Mouse (Mus musculus) left cerebral cortex, postnatal 10 days (tissue): ENCODE results near the gene Cbfa2t3. TPM values are rescaled to one million over a fixed set of nuclear protein-coding genes. Genes with fewer than 3 reads are reported as not detected.

Source experiments
- DNase-seq, 2 experiments: peaks; one replicate each; pipeline ENCODE4 v3.0.0; 2021 to 2022; ENCODE audit warnings: low spot score in 2 of 2, mixed read lengths in 1 of 2; ENCODE audit errors: extremely low spot score in 1 of 2
- intact Hi-C: fragments of 180-260 bp; cut with DNase I; formaldehyde crosslinking; loops from one replicate; pipeline ENCODE4 v1.15.1; 2025
- total RNA-seq, 2 experiments: library from RNA; stranded (reverse); gene quantifications; 2 replicates each; pipeline ENCODE4 v1.2.3; 2021

Cbfa2t3 gene
- 10 to 100 TPM; 17.8 to 18.8 TPM for total RNA-seq

GRCm38 (mm10) chr8:122699005-122699492 lies at the start of gene Cbfa2t3:
Gene Cbfa2t3, minus strand, starts transcription at chr8:122699109.
- intact Hi-C loops, result no loop called here

GRCm38 (mm10) chr8:122747825-122748224 lies 48.9 kb upstream of the Cbfa2t3 start:
- intact Hi-C loops, result no loop called here
- DNase-seq, result no peak

More at GRCm38 (mm10) chr8:122699005-122699492, at the start of gene Cbfa2t3:
- DNase-seq, result peak in 1 of 2 experiments; percentile 69

GRCm38 (mm10) chr8:122746439-122746838 lies 47.5 kb upstream of the Cbfa2t3 start:
- no peak for DNase-seq
- intact Hi-C loops, result no loop called here

GRCm38 (mm10) chr8:122745750-122746275 lies 46.9 kb upstream of the Cbfa2t3 start:
- DNase-seq, result no peak
- intact Hi-C loops, result no loop called here

GRCm38 (mm10) chr8:122745022-122745749 lies 46.3 kb upstream of the Cbfa2t3 start:
- no peak for DNase-seq
- intact Hi-C loops, result no loop called here

GRCm38 (mm10) chr8:122742471-122742870 lies 43.6 kb upstream of the Cbfa2t3 start:
- intact Hi-C loops, result no loop called here
- DNase-seq, result no peak

GRCm38 (mm10) chr8:122739102-122739725 lies 40.3 kb upstream of the Cbfa2t3 start:
- DNase-seq, result peak in 1 of 2 experiments; percentile 55
- intact Hi-C loops, result no loop called here

- no peak for DNase-seq
- intact Hi-C loops, result no loop called here
These were observed 39.0 kb upstream of the Cbfa2t3 start for GRCm38 (mm10) chr8:122737886-122738285.

- DNase-seq, result no peak
- intact Hi-C loops, result no loop called here
These were observed 38.2 kb upstream of the Cbfa2t3 start for GRCm38 (mm10) chr8:122737071-122737470.

GRCm38 (mm10) chr8:122736623-122737022 lies 37.7 kb upstream of the Cbfa2t3 start:
- intact Hi-C loops, result no loop called here
- no peak for DNase-seq

GRCm38 (mm10) chr8:122735542-122736473 lies 36.9 kb upstream of the Cbfa2t3 start:
- intact Hi-C loops, result no loop called here
- DNase-seq, result no peak

GRCm38 (mm10) chr8:122735110-122735509 lies 36.2 kb upstream of the Cbfa2t3 start:
- intact Hi-C loops, result no loop called here
- DNase-seq, result no peak

- DNase-seq, result no peak
- intact Hi-C loops, result no loop called here
These were observed 29.7 kb upstream of the Cbfa2t3 start for GRCm38 (mm10) chr8:122728630-122729029.

GRCm38 (mm10) chr8:122727412-122727811 lies 28.5 kb upstream of the Cbfa2t3 start:
- intact Hi-C loops, result no loop called here

GRCm38 (mm10) chr8:122726789-122727188 lies 27.9 kb upstream of the Cbfa2t3 start:
- intact Hi-C loops, result no loop called here
- no peak for DNase-seq

More at GRCm38 (mm10) chr8:122727412-122727811, 28.5 kb upstream of the Cbfa2t3 start:
- no peak for DNase-seq

GRCm38 (mm10) chr8:122725187-122725586 lies 26.3 kb upstream of the Cbfa2t3 start:
- DNase-seq, result no peak

GRCm38 (mm10) chr8:122720811-122721640 lies 22.1 kb upstream of the Cbfa2t3 start:
- intact Hi-C loops, result loop anchor here (5.0 kb wide), 1 partner anchor 44 kb away; no protein-coding TSS in a partner anchor
- peak in 1 of 2 experiments; percentile 34 for DNase-seq

More at GRCm38 (mm10) chr8:122725187-122725586, 26.3 kb upstream of the Cbfa2t3 start:
- intact Hi-C loops, result no loop called here
